8 mouse cellular contexts compared by ENCODE assay signal in genomic region chr14:120355742-120356440, GRCm38 (mm10).
DNase-seq lines count a peak whose midpoint lies in the region; ATAC-seq and TF ChIP-seq lines count a peak whose summit lies in the region.

No protein-coding gene starts in this region.

- H3K9me3 ChIP-seq in lung, embryonic 14.5 days (ENCODE audit: low read depth, low read length), result no peaks in the 10 kb centered on the region
- no peaks in the 10 kb centered on the region for H3K9me3 ChIP-seq in heart, embryonic 10.5 days
- no peaks in the 10 kb centered on the region; the same call in 1 of the 2 replicates for H3K9me3 ChIP-seq in kidney, postnatal 0 days (replicated peaks; ENCODE audit: low read length)
- H3K9me3 ChIP-seq in stomach, embryonic 14.5 days (ENCODE audit: control insufficient read depth, low read depth, low read length), result no peaks in the 10 kb centered on the region

- 61% methylated on average over 10 of the region's 10 CpGs for WGBS in lung, embryonic 14.5 days
- 76% methylated on average over 10 of the region's 10 CpGs for WGBS in heart, embryonic 10.5 days
- WGBS in kidney, postnatal 0 days, result 56% methylated on average over 10 of the region's 10 CpGs
- WGBS in stomach, embryonic 14.5 days, result 66% methylated on average over 10 of the region's 10 CpGs

- ATAC-seq in lung, embryonic 14.5 days (ENCODE audit: insufficient read depth), result peak; percentile 6
- ATAC-seq in kidney, postnatal 0 days (replicated peaks; ENCODE audit: low FRiP score, low read depth), result 0 out of 2 replicates have a peak, but pooled peaks have one; percentile 20
- 0 out of 2 replicates have a peak, but pooled peaks have one; percentile 33 for ATAC-seq in stomach, embryonic 14.5 days (ENCODE audit: insufficient number of reproducible peaks, insufficient read depth, low FRiP score, low read depth)
- no peak for ATAC-seq in megakaryocyte progenitor cell, adult 5-6 weeks (replicated peaks; ENCODE audit: poor library complexity)

- no peak overlapping the region for H3K4me3 ChIP-seq in lung, embryonic 14.5 days (ENCODE audit: low read depth, low read length)
- 0 out of 2 replicates have a peak overlapping the region, but pooled peaks have one; percentile 40 for H3K4me3 ChIP-seq in heart, embryonic 10.5 days
- no peak overlapping the region for H3K4me3 ChIP-seq in kidney, postnatal 0 days (replicated peaks; ENCODE audit: low read depth, low read length)
- H3K4me3 ChIP-seq in stomach, embryonic 14.5 days (ENCODE audit: low read depth, low read length), result no peak overlapping the region

- H3K27me3 ChIP-seq in lung, embryonic 14.5 days (ENCODE audit: insufficient read depth, low read length), result no peaks in the 10 kb centered on the region
- no peaks in the 10 kb centered on the region for H3K27me3 ChIP-seq in heart, embryonic 10.5 days (ENCODE audit: insufficient read depth, poor library complexity, severe bottlenecking)
- H3K27me3 ChIP-seq in kidney, postnatal 0 days (ENCODE audit: insufficient read depth, low read length), result no peaks in the 10 kb centered on the region
- H3K27me3 ChIP-seq in stomach, embryonic 14.5 days (ENCODE audit: control insufficient read depth, insufficient read depth, low read length), result no peaks in the 10 kb centered on the region

- no peak for TF ChIP-seq CTCF in lung, embryonic 14.5 days (IDR thresholded peaks at IDR 0.05; ENCODE audit: low read depth)
- no peak for TF ChIP-seq CTCF in kidney, postnatal 0 days (IDR thresholded peaks at IDR 0.05; ENCODE audit: low read depth)

- no peak overlapping the region for H3K9ac ChIP-seq in lung, embryonic 14.5 days
- no peak overlapping the region for H3K9ac ChIP-seq in kidney, postnatal 0 days (ENCODE audit: low read depth, low read length)
- H3K9ac ChIP-seq in stomach, embryonic 14.5 days (replicated peaks; ENCODE audit: low read depth, low read length), result no peak overlapping the region

- H3K36me3 ChIP-seq in lung, embryonic 14.5 days (ENCODE audit: insufficient read depth), result 0 out of 2 replicates have a peak, but pooled peaks cover 4% of the 10 kb centered on the region
- peaks cover 6% of the 10 kb centered on the region; the same call in 1 of the 2 replicates for H3K36me3 ChIP-seq in heart, embryonic 10.5 days
- H3K36me3 ChIP-seq in kidney, postnatal 0 days (ENCODE audit: insufficient read depth, low read length), result no peaks in the 10 kb centered on the region
- no peaks in the 10 kb centered on the region for H3K36me3 ChIP-seq in stomach, embryonic 14.5 days (ENCODE audit: control insufficient read depth, insufficient read depth, low read length)

- no peak for DNase-seq in lung, embryonic 14.5 days
- no peak for DNase-seq in lung, postnatal 25 days (ENCODE audit: low spot score)
- no peak for DNase-seq in heart, embryonic 10.5 days (ENCODE audit: low spot score)
- DNase-seq in kidney, postnatal 0 days (ENCODE audit: low spot score), result no peak
- DNase-seq in embryo, embryonic 11 days, result no peak
- no peak for DNase-seq in embryo, embryonic 10 days (ENCODE audit: low spot score)

- H3K4me1 ChIP-seq in lung, embryonic 14.5 days (ENCODE audit: insufficient read depth), result peaks cover 43% of the 10 kb centered on the region
- peaks cover 53% of the 10 kb centered on the region for H3K4me1 ChIP-seq in heart, embryonic 10.5 days
- peaks cover 23% of the 10 kb centered on the region for H3K4me1 ChIP-seq in kidney, postnatal 0 days (replicated peaks; ENCODE audit: insufficient read depth, low read length)
- peaks cover 37% of the 10 kb centered on the region for H3K4me1 ChIP-seq in stomach, embryonic 14.5 days (ENCODE audit: control insufficient read depth, insufficient read depth, low read length)

- peak overlapping the region; percentile 46 for H3K4me2 ChIP-seq in lung, embryonic 14.5 days
- H3K4me2 ChIP-seq in kidney, postnatal 0 days (ENCODE audit: low read length), result peak overlapping the region; percentile 28; the same call in 1 of the 2 replicates
- H3K4me2 ChIP-seq in stomach, embryonic 14.5 days (replicated peaks; ENCODE audit: low read depth, low read length), result no peak overlapping the region

- H3K27ac ChIP-seq in lung, embryonic 14.5 days (ENCODE audit: low read depth), result peak overlapping the region; percentile 84
- H3K27ac ChIP-seq in heart, embryonic 10.5 days, result peak overlapping the region; percentile 86
- peak overlapping the region; percentile 70 for H3K27ac ChIP-seq in kidney, postnatal 0 days
- peak overlapping the region; percentile 89; the same call in 1 of the 2 replicates for H3K27ac ChIP-seq in stomach, embryonic 14.5 days (ENCODE audit: low read length)
